Mouse (Mus musculus) forebrain, embryonic 13.5 days (tissue): ENCODE results near the gene Uspl1. TPM values are rescaled to one million over a fixed set of nuclear protein-coding genes. Genes with fewer than 3 reads are reported as not detected.

Experiments
- ATAC-seq: fragments of 200-750 bp; cut with Nextera tagmentation; 2 replicates; pipeline ENCODE4 v1.8.0; 2017
- H3K27ac ChIP-seq: fragments of 300-500 bp; sonication (generic); 2 replicates; pipeline ENCODE4 v1.5.1; 2015; ENCODE audit warnings: inconsistent platforms, mild to moderate bottlenecking, moderate library complexity
- H3K27me3 ChIP-seq: fragments of 300-500 bp; sonication (generic); 2 replicates; pipeline ENCODE4 v1.6.1; 2015; ENCODE audit warnings: mild to moderate bottlenecking, inconsistent platforms
- H3K36me3 ChIP-seq: fragments of 300-500 bp; sonication (generic); 2 replicates; pipeline ENCODE4 v1.6.1; 2015; ENCODE audit warnings: mild to moderate bottlenecking, inconsistent platforms; ENCODE audit not compliant: poor library complexity, severe bottlenecking
- H3K4me1 ChIP-seq: fragments of 300-500 bp; sonication (generic); 2 replicates; pipeline ENCODE4 v1.6.1; 2015; ENCODE audit warnings: inconsistent platforms
- H3K4me2 ChIP-seq: fragments of 300-500 bp; sonication (generic); 2 replicates; pipeline ENCODE4 v1.6.1; 2015; ENCODE audit warnings: inconsistent platforms, mild to moderate bottlenecking, moderate library complexity
- H3K4me3 ChIP-seq: fragments of 300-500 bp; sonication (generic); 2 replicates; pipeline ENCODE4 v1.5.1; 2015; ENCODE audit warnings: mild to moderate bottlenecking, inconsistent platforms
- H3K9ac ChIP-seq: fragments of 300-500 bp; sonication (generic); 2 replicates; pipeline ENCODE4 v1.6.1; 2015; ENCODE audit warnings: mild to moderate bottlenecking, inconsistent platforms
- H3K9me3 ChIP-seq: fragments of 300-500 bp; sonication (generic); replicated peaks from 2 replicates; pipeline ENCODE4 v1.6.1; 2016; ENCODE audit warnings: inconsistent platforms
- WGBS: fragments of 180-500 bp; shearing (Covaris S2); methylation state at CpG from one replicate; pipeline ENCODE4 v1.1.7; 2015; 5-methylcytosine and 5-hydroxymethylcytosine counted together
- polyA plus RNA-seq: library from polyadenylated mRNA; unstranded; fragments of >200 nt; fragmentation: Nextera tagmentation; extraction: Ambion mirVana; gene quantifications from 2 replicates; pipeline ENCODE4 v1.2.1, GENCODE M21; 2015

Uspl1 gene
- polyA plus RNA-seq, 1 experiment from 2014 or later: 54.8 TPM

GRCm38 (mm10) chr5:149202941-149203340 is 18.8 kb downstream of the Uspl1 start:
- Histone ChIP-seq H3K9me3 (no peaks in the 10 kb centered on the region), H3K36me3 (peaks cover 83% of the 10 kb centered on the region), H3K4me1 (no peaks in the 10 kb centered on the region), H3K27ac (no peak overlapping the region), H3K4me2 (no peak overlapping the region), H3K27me3 (no peaks in the 10 kb centered on the region), H3K9ac (no peak overlapping the region), H3K4me3 (no peak overlapping the region)
- no peak for ATAC-seq
- 85% methylated on average over 5 of the region's 5 CpGs for WGBS

GRCm38 (mm10) chr5:149203796-149204375 is 19.7 kb downstream of the Uspl1 start:
- Histone ChIP-seq H3K36me3 (peaks cover 80% of the 10 kb centered on the region), H3K4me2 (no peak overlapping the region), H3K9me3 (no peaks in the 10 kb centered on the region), H3K27me3 (no peaks in the 10 kb centered on the region), H3K27ac (no peak overlapping the region), H3K9ac (no peak overlapping the region), H3K4me3 (no peak overlapping the region), H3K4me1 (no peaks in the 10 kb centered on the region)
- WGBS: 91% methylated on average over 4 of the region's 4 CpGs
- no peak for ATAC-seq

- H3K4me1 ChIP-seq: peaks cover 4% of the 10 kb centered on the region; the same call in 1 of the 2 replicates
- peaks cover 78% of the 10 kb centered on the region for H3K36me3 ChIP-seq
- H3K9ac ChIP-seq: no peak overlapping the region
- no peak for ATAC-seq
- H3K27ac ChIP-seq: no peak overlapping the region
- no peaks in the 10 kb centered on the region for H3K9me3 ChIP-seq
- no peak overlapping the region for H3K4me2 ChIP-seq
- H3K27me3 ChIP-seq: no peaks in the 10 kb centered on the region
- 92% methylated on average over 7 of the region's 7 CpGs for WGBS
- no peak overlapping the region for H3K4me3 ChIP-seq
Observed at GRCm38 (mm10) chr5:149204822-149205221, 20.7 kb downstream of the Uspl1 start.

- no peak for ATAC-seq
- H3K4me3 ChIP-seq: no peak overlapping the region
- H3K4me2 ChIP-seq: no peak overlapping the region
- H3K9ac ChIP-seq: no peak overlapping the region
- H3K4me1 ChIP-seq: peaks cover 4% of the 10 kb centered on the region; the same call in 1 of the 2 replicates
- WGBS: 84% methylated on average over 8 of the region's 8 CpGs
- 0 out of 2 replicates have a peak overlapping the region, but pooled peaks have one; percentile 12 for H3K27ac ChIP-seq
- H3K27me3 ChIP-seq: no peaks in the 10 kb centered on the region
- H3K9me3 ChIP-seq: no peaks in the 10 kb centered on the region
- H3K36me3 ChIP-seq: peaks cover 80% of the 10 kb centered on the region
Observed at GRCm38 (mm10) chr5:149205265-149205664, 21.1 kb downstream of the Uspl1 start.

- Histone ChIP-seq H3K36me3 (peaks cover 82% of the 10 kb centered on the region), H3K4me1 (peaks cover 4% of the 10 kb centered on the region; the same call in 1 of the 2 replicates)
- WGBS: 95% methylated on average over 5 of the region's 5 CpGs
Observed at GRCm38 (mm10) chr5:149206286-149206685, 22.1 kb downstream of the Uspl1 start.

GRCm38 (mm10) chr5:149207661-149208060 is 23.5 kb downstream of the Uspl1 start:
- no peak overlapping the region for H3K27ac ChIP-seq

More at GRCm38 (mm10) chr5:149206286-149206685, 22.1 kb downstream of the Uspl1 start:
- H3K27me3 ChIP-seq: no peaks in the 10 kb centered on the region
- no peak overlapping the region for H3K4me2 ChIP-seq
- no peak overlapping the region for H3K9ac ChIP-seq
- H3K9me3 ChIP-seq: no peaks in the 10 kb centered on the region
- no peak overlapping the region for H3K4me3 ChIP-seq
- no peak for ATAC-seq
- H3K27ac ChIP-seq: no peak overlapping the region

GRCm38 (mm10) chr5:149208776-149209175 is 24.6 kb downstream of the Uspl1 start:
- H3K4me1 ChIP-seq: peaks cover 4% of the 10 kb centered on the region; the same call in 1 of the 2 replicates
- no peaks in the 10 kb centered on the region for H3K9me3 ChIP-seq
- H3K4me3 ChIP-seq: no peak overlapping the region
- H3K36me3 ChIP-seq: peaks cover 80% of the 10 kb centered on the region
- no peak overlapping the region for H3K27ac ChIP-seq
- ATAC-seq: no peak
- H3K4me2 ChIP-seq: no peak overlapping the region
- WGBS: 92% methylated on average over 7 of the region's 7 CpGs
- no peaks in the 10 kb centered on the region for H3K27me3 ChIP-seq
- no peak overlapping the region for H3K9ac ChIP-seq

More at GRCm38 (mm10) chr5:149207661-149208060, 23.5 kb downstream of the Uspl1 start:
- no peaks in the 10 kb centered on the region for H3K27me3 ChIP-seq
- H3K9ac ChIP-seq: no peak overlapping the region
- 85% methylated on average over 6 of the region's 6 CpGs for WGBS
- no peak for ATAC-seq
- H3K9me3 ChIP-seq: no peaks in the 10 kb centered on the region
- no peak overlapping the region for H3K4me2 ChIP-seq
- H3K36me3 ChIP-seq: peaks cover 80% of the 10 kb centered on the region
- H3K4me1 ChIP-seq: peaks cover 4% of the 10 kb centered on the region; the same call in 1 of the 2 replicates
- H3K4me3 ChIP-seq: no peak overlapping the region

GRCm38 (mm10) chr5:149209328-149209727 is 25.2 kb downstream of the Uspl1 start:
- WGBS: 44% methylated on average over 8 of the region's 8 CpGs
- Histone ChIP-seq H3K27me3 (no peaks in the 10 kb centered on the region), H3K4me2 (no peak overlapping the region), H3K9me3 (no peaks in the 10 kb centered on the region), H3K4me1 (peaks cover 4% of the 10 kb centered on the region; the same call in 1 of the 2 replicates), H3K9ac (no peak overlapping the region), H3K36me3 (peaks cover 80% of the 10 kb centered on the region), H3K27ac (no peak overlapping the region), H3K4me3 (no peak overlapping the region)
- no peak for ATAC-seq

- H3K9ac ChIP-seq: no peak overlapping the region
- H3K9me3 ChIP-seq: no peaks in the 10 kb centered on the region
- no peak for ATAC-seq
- H3K36me3 ChIP-seq: peaks cover 83% of the 10 kb centered on the region
- no peak overlapping the region for H3K27ac ChIP-seq
- WGBS: 75% methylated on average over 4 of the region's 4 CpGs
- no peaks in the 10 kb centered on the region for H3K27me3 ChIP-seq
- H3K4me1 ChIP-seq: peaks cover 4% of the 10 kb centered on the region; the same call in 1 of the 2 replicates
- no peak overlapping the region for H3K4me3 ChIP-seq
- no peak overlapping the region for H3K4me2 ChIP-seq
Observed at GRCm38 (mm10) chr5:149211041-149211440, 26.9 kb downstream of the Uspl1 start.

GRCm38 (mm10) chr5:149212806-149213205 is 28.7 kb downstream of the Uspl1 start:
- Histone ChIP-seq H3K27me3 (no peaks in the 10 kb centered on the region), H3K4me2 (no peak overlapping the region), H3K36me3 (peaks cover 87% of the 10 kb centered on the region), H3K27ac (no peak overlapping the region), H3K4me3 (no peak overlapping the region), H3K9ac (no peak overlapping the region), H3K9me3 (no peaks in the 10 kb centered on the region), H3K4me1 (peaks cover 4% of the 10 kb centered on the region; the same call in 1 of the 2 replicates)
- ATAC-seq: no peak
- 87% methylated on average over 4 of the region's 4 CpGs for WGBS

GRCm38 (mm10) chr5:149215540-149215939 is 31.4 kb downstream of the Uspl1 start:
- H3K36me3 ChIP-seq: peaks cover 70% of the 10 kb centered on the region
- no peak overlapping the region for H3K4me2 ChIP-seq

GRCm38 (mm10) chr5:149217524-149218357 is 33.6 kb downstream of the Uspl1 start:
- Histone ChIP-seq H3K36me3 (peaks cover 52% of the 10 kb centered on the region), H3K4me3 (no peak overlapping the region), H3K4me1 (no peaks in the 10 kb centered on the region), H3K9me3 (no peaks in the 10 kb centered on the region), H3K27ac (no peak overlapping the region), H3K4me2 (no peak overlapping the region), H3K9ac (no peak overlapping the region), H3K27me3 (no peaks in the 10 kb centered on the region)
- 86% methylated on average over 6 of the region's 6 CpGs for WGBS
- 0 out of 2 replicates have a peak, but pooled peaks have one; percentile 13 for ATAC-seq

More at GRCm38 (mm10) chr5:149215540-149215939, 31.4 kb downstream of the Uspl1 start:
- Histone ChIP-seq H3K9ac (no peak overlapping the region), H3K27ac (no peak overlapping the region), H3K4me3 (no peak overlapping the region), H3K9me3 (no peaks in the 10 kb centered on the region), H3K4me1 (no peaks in the 10 kb centered on the region), H3K27me3 (no peaks in the 10 kb centered on the region)
- ATAC-seq: no peak
- over 99% methylated on average over 7 of the region's 7 CpGs for WGBS
